Mouse (Mus musculus) embryo, embryonic 11.5 days (tissue): Measurements from ENCODE around the gene Camkv.
A peak's percentile ranks its signal among the peaks of the same experiment; 100 is the strongest.

Source experiments
- DNase-seq: peaks from one replicate; pipeline ENCODE4 v3.0.0-alpha.2; 2012; ENCODE audit warnings: low read depth, low spot score

The Camkv gene

GRCm38 (mm10) chr9:107961881-107962280 is 26.4 kb downstream of the Camkv start:
- DNase-seq = no peak

DNA sequence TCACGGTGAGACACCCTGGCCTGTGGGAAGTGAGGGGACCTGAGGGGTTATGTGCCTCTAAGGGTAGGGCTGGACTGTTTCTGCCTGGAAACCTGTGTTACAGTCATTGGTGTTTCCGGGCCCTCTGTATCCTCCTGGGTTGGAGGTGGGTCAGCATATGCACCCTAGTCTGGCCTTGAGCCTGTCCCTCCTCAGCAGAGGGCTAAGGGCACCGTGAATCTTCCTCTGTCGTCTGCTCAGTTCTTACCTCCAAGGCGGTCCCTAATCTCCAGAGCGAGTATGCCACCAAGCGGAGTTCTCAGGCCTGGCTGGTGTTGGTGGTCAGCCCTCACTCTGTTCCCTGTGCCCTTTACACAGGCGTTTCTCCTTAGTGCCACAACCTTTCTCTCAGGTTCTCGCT is 27.4 kb downstream of the Camkv start:
- no peak for DNase-seq

- DNase-seq = peak; percentile 83
Observed at GRCm38 (mm10) chr9:107963700-107964099, 28.2 kb downstream of the Camkv start.

- DNase-seq = no peak
Observed at GRCm38 (mm10) chr9:107964681-107965080, 29.2 kb downstream of the Camkv start.

GRCm38 (mm10) chr9:107966676-107967075 is 31.2 kb downstream of the Camkv start:
- no peak for DNase-seq

GRCm38 (mm10) chr9:107967437-107967836 is 32.0 kb downstream of the Camkv start:
- no peak for DNase-seq

- DNase-seq = no peak
Observed at GRCm38 (mm10) chr9:107968531-107968930, 33.1 kb downstream of the Camkv start.

GRCm38 (mm10) chr9:107970311-107970710 is 34.8 kb downstream of the Camkv start:
- DNase-seq = no peak

DNA sequence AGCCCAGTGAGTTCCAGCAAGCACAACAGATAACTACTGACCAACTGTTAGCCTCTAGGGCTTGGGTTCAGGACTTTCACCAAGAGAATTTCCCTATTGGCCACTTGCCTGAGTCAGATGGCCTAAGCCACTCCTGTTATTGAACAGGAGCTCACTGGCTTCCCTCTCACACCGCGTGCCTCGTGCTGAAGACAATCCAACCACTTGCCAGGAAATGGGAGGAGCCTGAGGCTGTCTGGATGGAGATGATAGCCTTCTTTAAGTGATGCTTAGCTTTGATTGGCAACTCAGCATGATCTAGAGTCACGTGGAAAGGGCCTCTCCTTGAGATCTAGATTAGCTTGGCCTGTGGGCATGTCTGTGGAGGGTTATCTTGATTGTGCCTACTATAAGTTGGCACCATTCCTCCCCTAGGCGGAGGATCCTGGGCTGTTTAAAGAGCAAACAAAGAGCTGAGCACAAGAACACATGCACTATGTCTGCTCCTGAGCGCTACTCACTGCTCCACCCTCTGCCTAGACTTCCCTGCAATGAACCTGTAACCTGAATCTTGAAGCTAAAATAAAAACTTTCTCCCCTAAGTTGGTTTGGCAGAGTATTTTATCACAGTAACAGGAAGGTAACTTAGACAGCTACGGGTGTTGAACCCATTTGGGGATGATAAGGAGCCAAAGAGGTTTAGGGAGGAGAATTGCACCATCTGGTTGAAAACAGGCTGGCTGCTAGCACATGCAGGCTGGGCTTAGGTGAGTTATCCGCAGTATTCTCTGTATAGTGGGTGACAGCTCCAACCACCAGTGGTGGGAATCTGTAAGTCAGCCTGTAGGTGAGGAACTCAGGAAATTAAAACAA is 36.4 kb downstream of the Camkv start:
- DNase-seq = no peak

- DNase-seq = no peak
Observed at GRCm38 (mm10) chr9:107974491-107975171, 39.2 kb downstream of the Camkv start.

- DNase-seq = no peak
Observed at GRCm38 (mm10) chr9:107975399-107976386, 40.2 kb downstream of the Camkv start, which contains the start of gene Uba7. Gene Uba7, plus strand, starts transcription at chr9:107975505.

GRCm38 (mm10) chr9:107978815-107979214 is 43.3 kb downstream of the Camkv start:
- no peak for DNase-seq

DNA sequence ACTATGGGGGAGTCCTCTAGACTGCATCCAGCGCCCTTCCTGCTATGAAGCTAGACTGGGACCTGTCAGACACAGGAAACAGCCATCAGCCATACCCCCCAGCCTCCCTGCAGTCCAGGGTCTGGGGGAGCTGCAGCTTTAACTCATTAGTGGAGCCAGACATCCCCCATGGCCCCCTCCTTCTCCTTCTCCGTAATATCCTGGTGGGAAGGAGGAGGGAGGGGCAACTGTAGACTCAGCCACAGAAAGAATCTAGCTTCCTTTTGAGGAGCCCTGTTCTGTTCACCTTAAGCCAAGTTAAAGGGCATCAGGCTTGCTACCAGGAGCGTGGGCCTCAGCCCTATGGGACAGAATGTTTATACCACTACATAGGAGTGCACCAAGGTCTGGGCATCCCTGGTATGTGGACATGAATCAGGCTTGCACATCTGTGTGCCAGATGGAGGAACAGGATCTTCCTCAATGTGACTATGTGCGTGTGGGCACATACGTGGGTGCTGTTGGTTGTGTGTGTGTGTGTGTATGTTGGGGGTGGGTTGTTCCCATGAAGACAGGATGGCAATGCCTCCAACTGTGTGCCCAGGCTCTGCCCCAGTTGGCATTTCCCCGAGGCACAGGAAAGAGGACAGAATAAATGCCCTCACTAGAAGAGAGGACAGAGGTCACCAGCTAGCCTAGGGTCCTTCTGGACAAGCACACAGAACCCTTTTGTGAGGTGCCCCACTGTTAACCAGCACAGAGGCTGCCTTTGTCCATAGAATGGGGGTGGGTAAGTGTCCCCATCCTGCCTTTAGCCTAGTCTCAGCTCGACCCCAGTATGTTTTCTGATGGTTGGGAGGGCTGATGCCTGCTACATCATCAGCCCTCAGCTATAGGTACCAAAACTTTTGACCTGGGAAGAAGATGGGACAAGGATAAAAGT is 46.5 kb downstream of the Camkv start:
- DNase-seq = no peak

- DNase-seq = peak; percentile 80
Observed at GRCm38 (mm10) chr9:107982681-107983346, 47.3 kb downstream of the Camkv start, which contains the start of gene Gm20661. Gene Gm20661, plus strand, starts transcription at chr9:107983058.

- no peak for DNase-seq
Observed at GRCm38 (mm10) chr9:107983421-107983890, 48.0 kb downstream of the Camkv start.

DNA sequence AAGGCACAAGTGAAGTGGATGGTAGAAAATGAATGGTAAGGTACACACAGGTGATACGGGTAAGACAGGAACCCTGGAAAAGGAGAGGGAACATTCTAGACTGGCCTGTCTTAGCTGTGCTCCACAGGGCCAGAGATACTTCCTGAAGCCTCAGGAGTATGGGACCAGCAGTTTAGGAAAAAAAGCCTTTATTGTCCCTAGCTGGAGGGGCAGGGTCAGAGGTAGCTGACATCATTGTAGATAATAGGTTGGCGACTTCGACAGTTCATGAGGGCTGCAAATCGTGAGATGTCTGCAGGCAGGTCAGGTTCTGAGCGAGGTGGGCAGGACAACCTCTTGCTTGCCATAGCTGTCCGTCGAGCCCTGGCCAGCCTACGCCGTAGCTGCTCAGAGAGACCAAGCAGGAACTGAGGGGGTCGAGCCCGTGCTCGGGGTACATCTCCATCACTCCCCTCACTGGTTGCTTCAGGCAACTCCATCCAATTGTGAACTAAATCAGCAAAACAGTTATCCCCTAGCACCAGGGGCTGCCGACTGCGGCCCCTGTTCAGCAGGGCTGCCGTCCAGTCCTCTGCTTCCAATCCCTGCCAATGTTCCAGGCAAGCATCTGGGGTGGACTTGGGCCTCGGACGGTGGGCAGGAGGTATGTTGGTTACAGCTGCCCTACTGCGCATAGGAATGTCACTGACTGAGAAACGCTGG is 48.7 kb downstream of the Camkv start:
- DNase-seq = no peak

GRCm38 (mm10) chr9:107984754-107985055 is 49.2 kb downstream of the Camkv start:
- DNase-seq = no peak

GRCm38 (mm10) chr9:107985131-107986119 is 50.0 kb downstream of the Camkv start, which contains the start of gene Inka1:
Gene Inka1, minus strand, starts transcription at chr9:107985879.
- DNase-seq = peak; percentile 82
